Mouse (Mus musculus): ENCODE measurements around the gene Ift122. TPM values are rescaled to one million over a fixed set of nuclear protein-coding genes. Genes with fewer than 3 reads are reported as not detected.
A peak's percentile ranks its signal among the peaks of the same experiment; 100 is the strongest.

Ift122 gene
- total and polyA plus RNA-seq, 3 experiments = 3.3 to 8.0 TPM; not detected in 1

DNA sequence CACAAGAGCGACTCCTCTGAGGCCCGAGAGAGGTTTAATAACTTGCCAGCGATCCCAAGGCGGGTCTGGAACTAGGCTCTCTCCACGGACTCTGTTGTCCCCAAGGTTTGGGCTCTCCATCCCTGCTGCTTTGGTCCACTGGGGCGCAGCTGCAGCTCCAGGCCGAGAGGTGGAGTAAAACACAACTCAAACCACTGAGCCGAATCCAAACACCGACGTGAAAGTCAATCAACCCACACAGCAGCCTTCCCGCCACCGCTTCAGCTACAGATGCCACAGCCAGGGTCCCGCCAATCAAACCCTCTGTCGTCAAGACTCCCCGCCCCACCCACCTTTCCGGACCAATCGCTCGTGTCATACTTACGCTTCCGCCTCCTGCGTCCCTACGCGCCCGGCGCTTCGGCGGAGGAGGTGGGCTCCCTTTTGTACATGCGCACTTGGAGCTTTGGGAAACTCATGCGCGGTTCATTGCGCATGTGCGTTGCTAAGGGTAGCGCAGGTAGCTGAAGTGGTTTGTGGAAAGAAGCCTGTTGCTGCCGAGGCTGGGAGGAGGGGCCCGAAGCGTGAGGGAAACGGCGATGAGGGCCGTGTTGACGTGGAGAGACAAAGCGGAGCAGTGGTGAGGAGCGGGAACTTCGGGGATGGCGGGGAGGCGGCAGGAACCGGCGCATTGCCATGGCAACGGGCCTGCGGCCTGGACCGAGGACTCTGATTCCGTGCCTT, at the start of gene Ift122, which contains the start of gene Mbd4 (continued):
- TF ChIP-seq UBTF (IDR thresholded peaks at IDR 0.05; ENCODE audit: borderline replicate concordance, insufficient read depth, low read depth, low read length) (no peak; the same call in 1 of the 2 replicates), MYB (IDR thresholded peaks at IDR 0.05; ENCODE audit: low read depth, low read length) (no peak), GATA1 (IDR thresholded peaks at IDR 0.05; ENCODE audit: low read depth, low read length) (no peak)

DNA sequence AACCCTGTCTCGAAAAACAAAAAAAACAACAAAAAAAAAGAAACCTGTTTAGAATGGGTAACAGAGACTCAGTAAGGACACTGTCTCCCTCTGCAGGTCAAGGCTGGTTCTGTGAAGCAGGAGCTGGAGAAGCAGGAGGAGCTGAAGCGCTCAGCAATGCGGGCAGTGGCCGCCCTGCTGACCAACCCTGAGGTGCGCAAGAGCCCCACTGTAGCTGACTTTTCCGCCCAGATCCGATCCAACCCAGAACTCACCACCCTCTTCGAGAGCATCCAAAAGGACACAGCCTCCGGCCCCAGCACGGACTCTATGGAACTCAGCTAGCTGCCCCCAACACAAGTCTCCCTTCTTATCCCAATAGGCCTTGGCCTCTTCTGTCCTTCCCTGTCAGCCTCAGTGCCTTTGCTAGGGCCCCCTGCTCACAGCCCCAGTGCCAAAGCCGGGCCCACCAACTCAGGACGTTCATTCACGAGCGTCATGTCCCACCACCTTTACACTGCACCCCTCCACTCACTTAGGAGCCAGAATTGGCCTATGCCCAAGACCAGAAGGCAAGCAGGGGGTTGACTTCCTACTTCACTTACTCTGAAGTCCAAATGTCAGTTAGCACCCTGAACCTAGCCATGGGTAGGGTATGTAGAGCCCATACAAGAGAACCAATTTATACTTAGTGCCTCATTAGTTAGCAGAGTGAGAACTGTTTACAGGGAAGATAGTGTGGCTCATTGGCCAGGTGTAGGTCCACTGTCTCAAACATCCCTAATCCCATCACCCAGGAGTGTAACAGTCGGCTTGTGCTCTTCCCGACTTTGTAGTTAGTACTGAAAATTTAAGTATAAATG, 49.5 kb upstream of the Ift122 start:
- Histone ChIP-seq H3K9me3 (replicated peaks; ENCODE audit: insufficient read depth, low read length) (no peaks in the 10 kb centered on the region), H3K27ac (ENCODE audit: control insufficient read depth, low read depth, low read length) (no peak overlapping the region), H3K9ac (ENCODE audit: control insufficient read depth, low read depth, low read length, poor library complexity, severe bottlenecking) (no peak overlapping the region), H3K27me3 (ENCODE audit: control insufficient read depth in 1 of 2, insufficient read depth in 2 of 2, low read length in 2 of 2) (no peaks in the 10 kb centered on the region), H3K79me2 (ENCODE audit: control insufficient read depth, insufficient read depth, low read length, poor library complexity) (peaks cover 29% of the 10 kb centered on the region), H3K4me1 (ENCODE audit: control insufficient read depth in 1 of 2, insufficient read depth in 2 of 2, low read length in 2 of 2) (0 out of 4 replicates have a peak, but pooled peaks cover 0 to 8% of the 10 kb centered on the region in 2 experiments), H3K36me3 (ENCODE audit: control insufficient read depth in 1 of 2, insufficient read depth in 2 of 2, low read length in 2 of 2) (peaks cover 6 to 14% of the 10 kb centered on the region in 2 experiments), H3K4me3 (ENCODE audit: control insufficient read depth in 1 of 2, insufficient read depth in 1 of 2, low read depth in 2 of 2, low read length in 2 of 2) (no peak overlapping the region)
- DNase-seq (ENCODE audit: low read depth, low spot score) = peak; percentile 83
- TF ChIP-seq NELFE (IDR thresholded peaks at IDR 0.05; ENCODE audit: low read depth, low read length) (peak; percentile 13; the same call in 1 of the 2 replicates), GATA1 (IDR thresholded peaks at IDR 0.05; ENCODE audit: low read depth, low read length) (no peak), USF1 (IDR thresholded peaks at IDR 0.05; ENCODE audit: low read depth, low read length) (no peak), SMC3 (IDR thresholded peaks at IDR 0.05; ENCODE audit: low read depth, low read length) (peak; percentile 63), E2F4 (IDR thresholded peaks at IDR 0.05; ENCODE audit: borderline replicate concordance, low read depth, low read length) (no peak), ZKSCAN1 (IDR thresholded peaks at IDR 0.05; ENCODE audit: low read depth, low read length) (peak; percentile 62; the same call in 1 of the 2 replicates), KAT2A (conservative IDR thresholded peaks at IDR 0.05; ENCODE audit: low read depth, low read length) (no peak), TBP (IDR thresholded peaks at IDR 0.05; ENCODE audit: low read depth, low read length) (no peak), POLR2AphosphoS2 (IDR thresholded peaks at IDR 0.05; ENCODE audit: low read length) (peak; percentile 81), MAFK (IDR thresholded peaks at IDR 0.05; ENCODE audit: borderline replicate concordance, low read depth, low read length) (no peak), TAL1 (IDR thresholded peaks at IDR 0.05; ENCODE audit: low read length) (no peak), CTCF (IDR thresholded peaks at IDR 0.05 in 2 of 3, conservative IDR thresholded peaks at IDR 0.05 in 1 of 3; ENCODE audit: control insufficient read depth in 1 of 3, insufficient read depth in 1 of 3, low read depth in 2 of 3, low read length in 3 of 3, poor library complexity in 1 of 3, severe bottlenecking in 1 of 3) (peak; percentile 53 to 67 (median 58)), HCFC1 (IDR thresholded peaks at IDR 0.05; ENCODE audit: low read depth, low read length) (no peak), POLR2A (IDR thresholded peaks at IDR 0.05; ENCODE audit: control insufficient read depth in 1 of 2, insufficient read depth in 1 of 2, low read depth in 1 of 2, low read length in 2 of 2, poor library complexity in 1 of 2) (peak in 1 of 2 experiments; percentile 21; a peak in 2 of 4 replicates), POLR2AphosphoS5 (IDR thresholded peaks at IDR 0.05; ENCODE audit: borderline replicate concordance, low read depth, low read length) (no peak), RCOR1 (IDR thresholded peaks at IDR 0.05; ENCODE audit: low read depth, low read length) (no peak), RAD21 (IDR thresholded peaks at IDR 0.05; ENCODE audit: low read depth, low read length) (peak; percentile 64), ZC3H11A (IDR thresholded peaks at IDR 0.05; ENCODE audit: low read depth, low read length) (peak; percentile 50), MAX (IDR thresholded peaks at IDR 0.05; ENCODE audit: low read length) (no peak), ETS1 (IDR thresholded peaks at IDR 0.05; ENCODE audit: low read depth, low read length) (0 out of 2 replicates have a peak, but pooled peaks have one; percentile 5), MYB (IDR thresholded peaks at IDR 0.05; ENCODE audit: low read depth, low read length) (no peak), CHD1 (IDR thresholded peaks at IDR 0.05; ENCODE audit: low read depth, low read length) (no peak), USF2 (IDR thresholded peaks at IDR 0.05; ENCODE audit: borderline replicate concordance in 1 of 2, insufficient read depth in 1 of 2, low read depth in 1 of 2, low read length in 2 of 2) (no peak), MEF2A (IDR thresholded peaks at IDR 0.05; ENCODE audit: extremely low read depth, insufficient replicate concordance, low read depth, low read length, poor library complexity, severe bottlenecking) (no peak), UBTF (IDR thresholded peaks at IDR 0.05; ENCODE audit: borderline replicate concordance, insufficient read depth, low read depth, low read length) (no peak), NRF1 (IDR thresholded peaks at IDR 0.05; ENCODE audit: insufficient read depth, low read depth, low read length, poor library complexity, severe bottlenecking) (no peak), TCF12 (IDR thresholded peaks at IDR 0.05; ENCODE audit: low read depth, low read length) (no peak), BHLHE40 (IDR thresholded peaks at IDR 0.05; ENCODE audit: borderline replicate concordance, low read depth, low read length) (no peak), EP300 (IDR thresholded peaks at IDR 0.05; ENCODE audit: low read depth in 1 of 2, low read length in 2 of 2) (no peak), GABPA (IDR thresholded peaks at IDR 0.05; ENCODE audit: low read depth, low read length) (no peak)
